Mouse (Mus musculus): ENCODE data around the gene Dirc2.

DNA sequence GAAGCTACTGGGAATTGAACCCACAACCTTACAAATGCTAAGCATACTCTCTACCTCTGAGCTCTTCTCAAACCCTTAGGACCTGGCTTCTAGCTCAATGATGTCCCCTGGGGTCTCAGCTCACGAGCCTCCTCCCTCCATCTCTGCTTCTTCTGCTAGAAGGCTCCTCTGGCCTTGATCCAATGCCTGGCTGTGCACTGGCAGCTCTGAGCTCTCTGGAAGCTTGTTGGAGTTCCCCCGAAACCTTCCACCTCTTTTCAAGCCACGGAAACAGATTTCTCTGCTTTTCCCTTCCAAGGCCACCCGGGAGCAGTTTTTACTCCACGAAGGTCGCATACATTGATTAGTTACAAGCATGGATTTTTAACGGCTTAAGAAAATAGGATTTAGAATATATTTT, 82.7 kb downstream of the Dirc2 start:
- TF ChIP-seq CTCF (IDR thresholded peaks at IDR 0.05) (no peak), POLR2A (IDR thresholded peaks at IDR 0.05; ENCODE audit: insufficient read depth, low read depth, low read length) (no peak)
